Mouse (Mus musculus) heart, adult 2 months (tissue): ENCODE results near the gene Gm20388. TPM values are rescaled to one million over a fixed set of nuclear protein-coding genes. Genes with fewer than 3 reads are reported as not detected.

ENCODE experiments used
- DNase-seq, 2 experiments: peaks; one replicate each; pipeline ENCODE4 v3.0.0; 2021
- H3K27ac ChIP-seq: fragments of 200-600 bp; 2 replicates; pipeline ENCODE4 v1.8.1; 2022
- H3K27me3 ChIP-seq: fragments of 200-500 bp; 2 replicates; pipeline ENCODE4 v1.6.1; 2012; ENCODE audit warnings: mild to moderate bottlenecking, low read length, inconsistent platforms, mixed read lengths; ENCODE audit not compliant: control insufficient read depth, insufficient read depth
- H3K36me3 ChIP-seq: fragments of 200-500 bp; 2 replicates; pipeline ENCODE4 v1.6.1; 2012; ENCODE audit warnings: low read length, inconsistent platforms; ENCODE audit not compliant: control insufficient read depth, insufficient read depth
- H3K4me1 ChIP-seq: fragments of 200-500 bp; 2 replicates; pipeline ENCODE4 v1.6.1; 2011; ENCODE audit warnings: low read length; ENCODE audit not compliant: control insufficient read depth, insufficient read depth
- H3K4me3 ChIP-seq: fragments of 200-600 bp; 2 replicates; pipeline ENCODE4 v1.8.1; 2022
- H3K79me2 ChIP-seq: fragments of 200-500 bp; replicated peaks from 2 replicates; pipeline ENCODE4 v1.6.1; 2012; ENCODE audit warnings: mild to moderate bottlenecking, inconsistent platforms, low read length, moderate library complexity, mixed read lengths; ENCODE audit not compliant: control insufficient read depth, insufficient read depth
- H3K9ac ChIP-seq: fragments of 200-500 bp; 2 replicates; pipeline ENCODE4 v1.6.1; 2012; ENCODE audit warnings: low read depth, mild to moderate bottlenecking, control low read depth, inconsistent platforms, low read length, mixed read lengths
- CTCF ChIP-seq: fragments of 200-600 bp; IDR thresholded peaks from 2 replicates; pipeline ENCODE4 v1.8.1; 2022; ENCODE audit warnings: antibody characterized with exemption, mild to moderate bottlenecking, moderate library complexity
- EP300 ChIP-seq: fragments of 200-500 bp; IDR thresholded peaks from 2 replicates; pipeline ENCODE4 v1.6.1; 2011; ENCODE audit warnings: low read depth, low read length, control low read depth; ENCODE audit not compliant: insufficient read depth
- POLR2A ChIP-seq: fragments of 200-500 bp; IDR thresholded peaks from 2 replicates; pipeline ENCODE4 v1.6.1; 2011; ENCODE audit warnings: mild to moderate bottlenecking, low read depth, low read length, control low read depth; ENCODE audit not compliant: insufficient read depth
- WGBS: fragments of 180-500 bp; shearing (Covaris S2); methylation state at CpG from one replicate; pipeline ENCODE4 v1.1.7; 2018; 5-methylcytosine and 5-hydroxymethylcytosine counted together
- intact Hi-C: fragments of 180-260 bp; cut with DNase I; formaldehyde crosslinking; loops from one replicate; pipeline ENCODE4 v1.15.1; 2025
- polyA plus RNA-seq: library from polyadenylated mRNA; depleted of rRNA; stranded (reverse); fragments of >200 nt; gene quantifications from 2 replicates; pipeline ENCODE4 v1.2.3, GENCODE M21; 2012
- total RNA-seq, 2 experiments: library from RNA; stranded (reverse); gene quantifications; 2 replicates each; pipeline ENCODE4 v1.2.3; 2021

Gene Gm20388
- total and polyA plus RNA-seq, 3 experiments, result 1.8 to 32.3 TPM; not detected in 1

GRCm38 (mm10) chr8:122665221-122665620 is 2754.6 kb downstream of the Gm20388 start:
- WGBS, result 23% methylated on average over 8 of the region's 8 CpGs
- peak overlapping the region; percentile 15; the same call in 1 of the 2 replicates for H3K4me3 ChIP-seq
- intact Hi-C loops, result loop anchor here (2.0 kb wide), 1 partner anchor 48 kb away; no protein-coding TSS in a partner anchor

DNA sequence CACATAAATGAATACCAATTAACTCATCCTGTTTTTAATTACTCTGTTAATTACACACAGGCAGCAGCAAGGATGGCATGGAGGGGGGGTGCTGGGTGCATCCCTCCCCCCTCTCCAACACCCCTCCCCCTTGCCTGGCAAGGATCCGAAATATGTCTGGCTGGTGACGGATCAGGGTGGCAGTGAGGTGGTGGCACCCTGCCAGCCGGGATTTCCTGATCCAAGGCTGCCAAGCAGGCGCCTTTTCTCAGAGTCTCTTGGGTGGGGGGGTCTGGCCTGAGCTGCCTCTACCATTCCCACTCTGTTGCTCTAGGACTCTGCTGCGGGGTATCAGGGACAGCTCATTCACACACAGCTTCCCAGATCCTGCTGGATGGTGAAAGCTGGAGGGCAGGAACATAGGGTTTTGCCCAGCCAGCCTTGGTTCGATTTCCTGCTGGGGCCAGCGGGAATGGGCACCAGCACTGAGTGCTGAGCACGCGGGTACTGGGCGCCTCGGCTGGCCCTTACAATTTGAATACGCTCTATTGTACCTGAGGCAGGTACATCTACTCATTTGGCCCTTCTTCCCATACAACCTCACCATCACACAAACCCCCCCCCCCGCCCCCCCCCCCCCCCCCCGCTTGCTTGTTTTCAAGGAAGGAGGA is 2755.2 kb downstream of the Gm20388 start:
- H3K4me1 ChIP-seq, result peaks cover 64% of the 10 kb centered on the region
- H3K27ac ChIP-seq, result peak overlapping the region; percentile 90
- H3K9ac ChIP-seq, result peak overlapping the region; percentile 47
- DNase-seq, result peak; percentile 79 to 80
- no peaks in the 10 kb centered on the region for H3K36me3 ChIP-seq
- no peak for TF ChIP-seq CTCF
- no peak for TF ChIP-seq POLR2A
- TF ChIP-seq EP300, result no peak
- H3K4me3 ChIP-seq, result 0 out of 2 replicates have a peak overlapping the region, but pooled peaks have one; percentile 19
- peaks cover 6% of the 10 kb centered on the region for H3K79me2 ChIP-seq
- intact Hi-C loops, result loop anchor here (2.0 kb wide), 1 partner anchor 47 kb away; no protein-coding TSS in a partner anchor
- 18% methylated on average over 12 of the region's 14 CpGs for WGBS
- no peaks in the 10 kb centered on the region for H3K27me3 ChIP-seq

More at GRCm38 (mm10) chr8:122665221-122665620, 2754.6 kb downstream of the Gm20388 start:
- Histone ChIP-seq H3K4me1 (peaks cover 62% of the 10 kb centered on the region), H3K79me2 (peaks cover 5% of the 10 kb centered on the region), H3K36me3 (no peaks in the 10 kb centered on the region), H3K9ac (no peak overlapping the region), H3K27me3 (no peaks in the 10 kb centered on the region), H3K27ac (peak overlapping the region; percentile 90)
- peak; percentile 79 to 88 for DNase-seq
- TF ChIP-seq EP300 (peak; percentile 97), POLR2A (peak; percentile 69), CTCF (peak; percentile 40)

DNA sequence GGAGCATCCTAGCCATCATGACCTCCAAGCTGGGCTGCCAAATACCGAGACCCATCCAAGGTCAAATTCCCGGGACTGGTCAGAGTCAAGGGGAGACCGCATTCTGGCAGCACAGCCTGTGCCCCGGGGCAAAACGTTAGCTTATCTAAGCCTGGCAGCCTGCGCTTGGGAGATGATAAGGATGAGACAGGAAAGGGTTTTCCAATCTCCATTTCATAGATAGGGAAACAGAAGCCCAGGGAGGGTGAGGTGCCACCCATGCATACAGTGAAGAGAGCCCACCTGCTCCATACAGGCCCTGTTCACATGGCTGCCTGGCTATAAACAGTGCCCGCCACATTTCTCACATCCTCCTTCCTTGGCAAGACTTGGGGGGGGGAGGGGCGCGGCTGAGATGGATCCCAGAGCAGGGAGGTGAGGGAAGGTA is 2755.7 kb downstream of the Gm20388 start:
- Histone ChIP-seq H3K9ac (peak overlapping the region; percentile 28), H3K27ac (peak overlapping the region; percentile 90), H3K36me3 (no peaks in the 10 kb centered on the region), H3K4me3 (no peak overlapping the region; the same call in 1 of the 2 replicates), H3K27me3 (no peaks in the 10 kb centered on the region), H3K79me2 (peaks cover 5% of the 10 kb centered on the region), H3K4me1 (peaks cover 62% of the 10 kb centered on the region)
- intact Hi-C loops, result no loop called here
- DNase-seq, result peak; percentile 70 to 78
- TF ChIP-seq EP300 (peak; percentile 85), POLR2A (no peak), CTCF (no peak)
- WGBS, result 3% methylated on average over 9 of the region's 9 CpGs

DNA sequence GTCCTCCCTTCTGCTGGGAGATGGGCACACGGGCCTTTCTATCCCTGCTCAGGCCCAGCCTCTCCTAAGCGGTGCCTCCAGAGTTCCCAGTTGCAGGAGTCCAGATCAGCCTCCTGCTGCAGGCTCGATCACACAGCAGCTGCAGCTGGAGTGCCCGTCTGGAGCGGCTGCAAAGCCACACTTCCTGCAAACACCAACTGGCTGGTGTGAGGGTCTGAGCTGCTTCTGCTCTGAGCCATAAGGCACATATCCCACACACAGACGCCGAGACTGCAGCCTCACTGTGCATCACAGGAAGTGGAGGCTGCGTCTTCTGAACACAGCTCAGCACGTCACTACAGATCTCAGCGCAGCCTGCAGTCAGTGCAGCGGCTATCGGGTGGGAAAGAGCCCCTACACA is 2756.2 kb downstream of the Gm20388 start:
- peaks cover 57% of the 10 kb centered on the region for H3K4me1 ChIP-seq
- intact Hi-C loops, result loop anchor here (1.0 kb wide), 1 partner anchor 9 kb away; no protein-coding TSS in a partner anchor
- H3K79me2 ChIP-seq, result peaks cover 4% of the 10 kb centered on the region
- TF ChIP-seq EP300 (no peak), CTCF (no peak), POLR2A (0 out of 2 replicates have a peak, but pooled peaks have one; percentile 15)
- DNase-seq, result peak; percentile 55 to 57
- 33% methylated on average over 12 of the region's 12 CpGs for WGBS
- no peak overlapping the region; the same call in 1 of the 2 replicates for H3K4me3 ChIP-seq
- no peaks in the 10 kb centered on the region for H3K27me3 ChIP-seq
- peak overlapping the region; percentile 90 for H3K27ac ChIP-seq
- H3K36me3 ChIP-seq, result no peaks in the 10 kb centered on the region
- H3K9ac ChIP-seq, result peak overlapping the region; percentile 28

DNA sequence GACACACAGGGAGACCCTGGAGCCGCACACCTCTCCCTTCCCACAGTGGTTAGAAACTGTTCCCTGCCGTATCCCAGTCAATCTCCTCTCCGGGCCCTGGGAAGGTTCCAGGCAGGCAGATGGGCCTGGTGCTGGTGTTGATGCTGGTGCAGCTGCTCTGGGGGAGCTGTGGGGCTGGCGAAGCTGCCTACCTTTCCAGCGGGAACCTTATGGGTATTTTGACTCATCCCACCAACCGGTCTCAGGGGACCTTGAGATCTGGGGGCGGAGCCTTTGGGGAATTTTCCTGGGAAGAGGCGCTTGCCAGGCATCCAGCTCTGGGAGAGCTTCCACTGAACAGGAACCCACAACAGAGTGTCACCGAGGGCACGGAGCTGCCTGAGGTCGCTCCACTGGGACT is 2757.2 kb downstream of the Gm20388 start:
- Histone ChIP-seq H3K36me3 (no peaks in the 10 kb centered on the region; the same call in 1 of the 2 replicates), H3K27ac (peak overlapping the region; percentile 90), H3K27me3 (no peaks in the 10 kb centered on the region), H3K4me1 (peaks cover 57% of the 10 kb centered on the region), H3K79me2 (peaks cover 1% of the 10 kb centered on the region; the same call in 1 of the 2 replicates), H3K4me3 (no peak overlapping the region), H3K9ac (no peak overlapping the region)
- TF ChIP-seq POLR2A, result no peak
- TF ChIP-seq CTCF, result no peak
- no peak for TF ChIP-seq EP300
- WGBS, result 59% methylated on average over 11 of the region's 11 CpGs
- peak in 1 of 2 experiments; percentile 40 for DNase-seq
- intact Hi-C loops, result loop anchor here (1.0 kb wide), 1 partner anchor 8 kb away; no protein-coding TSS in a partner anchor

DNA sequence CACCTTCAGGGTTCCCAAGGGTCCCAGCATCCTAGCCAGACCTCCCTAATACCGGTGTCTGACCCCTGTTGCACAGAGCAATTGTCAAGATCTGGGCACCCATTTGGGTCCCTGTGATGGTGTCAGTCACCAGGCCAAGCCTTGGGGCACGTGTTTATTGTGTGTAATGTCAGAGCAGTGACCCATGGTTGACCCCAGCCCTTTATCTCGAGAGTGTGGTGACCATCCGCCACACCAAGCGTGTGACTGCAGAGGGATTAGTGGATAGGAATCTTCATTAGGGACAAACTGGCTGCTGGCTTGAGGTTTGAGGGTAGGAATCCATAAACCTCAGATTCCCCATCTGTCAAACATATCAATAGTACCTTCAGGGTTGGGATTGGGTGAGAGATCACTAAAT is 2758.7 kb downstream of the Gm20388 start:
- Histone ChIP-seq H3K4me1 (peaks cover 50% of the 10 kb centered on the region), H3K79me2 (peaks cover 1% of the 10 kb centered on the region; the same call in 1 of the 2 replicates), H3K4me3 (no peak overlapping the region), H3K27ac (no peak overlapping the region; the same call in 1 of the 2 replicates), H3K27me3 (no peaks in the 10 kb centered on the region), H3K36me3 (no peaks in the 10 kb centered on the region; the same call in 1 of the 2 replicates), H3K9ac (no peak overlapping the region)
- intact Hi-C loops, result no loop called here
- no peak for DNase-seq
- WGBS, result 55% methylated on average over 5 of the region's 5 CpGs
- TF ChIP-seq CTCF (no peak), EP300 (no peak), POLR2A (no peak)
